Mouse (Mus musculus) naive thymus-derived CD4-positive, alpha-beta T cell, adult 2 months (primary cell): ENCODE data around the gene Col26a1.
"Not testable (repeated sequence)": the region's sequence is repeated elsewhere in the genome, so short reads cannot be mapped to it uniquely, and the experiment has no call there.

Experiments
- DNase-seq: peaks from one replicate; pipeline ENCODE4 v3.0.0-alpha.2; 2011; ENCODE audit warnings: low read depth

Gene Col26a1

GRCm38 (mm10) chr5:136753176-136753575 is 129.8 kb downstream of the Col26a1 start:
- DNase-seq: not testable (repeated sequence)

GRCm38 (mm10) chr5:136752104-136752503 is 130.9 kb downstream of the Col26a1 start:
- DNase-seq: no peak

GRCm38 (mm10) chr5:136746596-136746995 is 136.4 kb downstream of the Col26a1 start:
- DNase-seq: no peak

GRCm38 (mm10) chr5:136738918-136739317 is 144.1 kb downstream of the Col26a1 start:
- no peak for DNase-seq

- DNase-seq: not testable (repeated sequence)
Observed at GRCm38 (mm10) chr5:136726271-136726670, 156.7 kb downstream of the Col26a1 start.

GRCm38 (mm10) chr5:136721596-136721995 is 161.4 kb downstream of the Col26a1 start:
- no peak for DNase-seq

DNA sequence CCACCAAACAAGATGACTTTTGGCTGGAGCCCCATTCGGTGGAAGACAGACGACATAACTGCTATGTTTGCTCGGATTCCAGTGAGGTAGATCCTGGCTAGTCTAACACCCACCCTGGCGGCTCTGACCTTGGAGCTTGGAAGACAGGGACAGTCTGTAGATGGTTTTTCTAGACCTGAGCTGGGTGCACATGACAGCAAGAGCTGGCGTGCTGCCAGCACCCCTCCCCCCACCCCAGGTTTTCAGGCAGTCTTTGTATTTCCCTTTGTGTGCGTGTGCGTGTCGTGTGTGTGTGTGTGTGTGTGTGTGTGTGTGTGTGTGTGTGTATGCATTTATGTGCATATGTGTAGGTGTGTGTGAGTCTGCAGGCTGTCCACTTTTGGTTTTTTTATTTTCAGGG is 164.4 kb downstream of the Col26a1 start:
- DNase-seq: no peak

DNA sequence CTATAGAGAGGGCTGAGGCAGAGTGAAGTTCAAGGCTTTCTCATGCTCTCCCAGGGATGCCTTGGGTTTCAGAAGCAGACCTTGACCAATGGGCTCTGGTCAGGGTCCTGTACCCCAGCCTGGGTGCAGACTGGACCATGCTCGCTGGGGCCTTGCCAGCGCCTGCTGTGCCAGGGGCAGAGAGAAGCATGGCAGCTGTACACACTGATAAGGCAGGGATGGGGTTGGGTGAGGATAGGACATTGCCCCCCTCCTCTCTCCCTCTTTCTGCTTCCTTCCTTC is 165.5 kb downstream of the Col26a1 start:
- no peak for DNase-seq

- DNase-seq: no peak
Observed at GRCm38 (mm10) chr5:136716696-136717572, 166.1 kb downstream of the Col26a1 start.

DNA sequence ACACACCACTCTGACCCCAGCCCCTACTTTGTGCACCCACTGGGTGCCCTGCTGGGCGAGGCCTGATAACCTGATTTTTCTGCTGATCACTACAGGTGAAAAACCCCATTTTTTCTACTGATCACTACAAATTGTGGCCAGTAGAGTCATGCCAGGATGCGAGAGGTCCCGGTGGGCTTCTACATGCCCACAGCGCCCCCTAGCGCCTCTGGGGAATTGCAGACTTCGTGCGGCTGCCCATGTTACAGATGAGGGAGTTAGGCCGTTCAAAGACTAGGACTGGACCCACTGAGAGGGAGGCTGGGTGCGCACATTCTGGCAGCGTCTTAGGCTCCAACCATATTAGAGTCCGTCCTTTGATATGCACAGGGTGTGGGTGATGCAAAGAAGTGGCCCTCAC is 168.1 kb downstream of the Col26a1 start:
- peak; percentile 43 for DNase-seq

- DNase-seq: no peak
Observed at GRCm38 (mm10) chr5:136714232-136714875, 168.7 kb downstream of the Col26a1 start.

- no peak for DNase-seq
Observed at GRCm38 (mm10) chr5:136710742-136711141, 172.3 kb downstream of the Col26a1 start.

DNA sequence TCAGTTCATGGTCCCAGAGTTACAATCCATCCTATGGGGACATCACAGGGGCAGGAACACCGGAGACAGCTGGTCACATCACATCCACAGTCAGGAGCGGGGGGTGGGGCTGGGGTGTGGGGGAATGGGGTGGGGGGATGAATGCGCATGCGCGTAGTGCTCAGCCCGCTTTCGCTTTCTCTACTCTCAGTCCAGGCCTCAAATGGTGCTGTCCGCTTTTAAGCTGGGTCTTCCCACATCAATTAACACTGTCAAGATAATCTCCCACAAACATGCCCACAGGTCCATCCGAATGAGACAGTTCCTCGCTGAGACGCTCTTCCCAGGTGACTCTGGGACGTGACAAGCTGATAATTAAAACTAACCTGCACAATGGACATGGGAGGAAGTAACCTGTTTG is 174.9 kb downstream of the Col26a1 start:
- DNase-seq: peak; percentile 52

DNA sequence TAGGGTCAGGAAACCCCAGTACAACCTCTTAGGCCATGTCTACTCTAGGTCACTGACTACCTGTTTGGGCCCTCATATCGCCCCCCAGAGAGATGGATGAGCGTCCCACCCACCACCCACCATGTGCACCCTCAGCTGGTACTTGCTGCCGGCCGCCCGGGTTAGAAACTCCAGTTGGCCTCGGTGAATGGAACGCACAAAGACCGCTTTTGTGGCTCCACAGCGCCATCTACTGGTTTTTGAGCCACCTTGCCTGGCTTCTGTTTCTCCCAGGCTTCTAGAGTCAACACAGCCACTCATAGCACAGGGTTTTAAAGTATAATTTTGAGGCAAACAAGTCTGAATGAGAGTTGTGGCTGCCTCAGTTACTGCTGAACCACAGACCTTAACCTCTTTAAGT is 176.2 kb downstream of the Col26a1 start:
- peak; percentile 86 for DNase-seq

DNA sequence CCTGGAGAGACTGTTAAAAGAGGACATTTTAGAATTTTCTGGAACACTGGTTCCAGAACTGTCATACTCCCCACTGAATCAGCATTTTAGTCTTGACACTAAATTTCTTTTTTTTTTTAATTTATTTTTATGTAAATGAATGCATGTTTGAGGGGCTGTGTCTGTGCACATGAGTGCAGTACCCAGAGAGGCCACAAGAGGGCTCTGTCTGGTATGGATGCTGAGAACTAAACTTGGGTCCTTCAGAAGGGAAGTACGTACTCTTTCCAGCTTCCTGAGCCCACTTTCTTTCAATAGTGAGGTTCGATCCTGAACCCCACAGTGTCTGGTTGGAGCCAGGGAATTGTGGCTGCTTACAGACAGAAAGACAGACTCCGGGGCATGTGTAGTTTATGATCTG is 177.5 kb downstream of the Col26a1 start:
- DNase-seq: peak; percentile 61

GRCm38 (mm10) chr5:136704151-136704550 is 178.9 kb downstream of the Col26a1 start:
- no peak for DNase-seq

DNA sequence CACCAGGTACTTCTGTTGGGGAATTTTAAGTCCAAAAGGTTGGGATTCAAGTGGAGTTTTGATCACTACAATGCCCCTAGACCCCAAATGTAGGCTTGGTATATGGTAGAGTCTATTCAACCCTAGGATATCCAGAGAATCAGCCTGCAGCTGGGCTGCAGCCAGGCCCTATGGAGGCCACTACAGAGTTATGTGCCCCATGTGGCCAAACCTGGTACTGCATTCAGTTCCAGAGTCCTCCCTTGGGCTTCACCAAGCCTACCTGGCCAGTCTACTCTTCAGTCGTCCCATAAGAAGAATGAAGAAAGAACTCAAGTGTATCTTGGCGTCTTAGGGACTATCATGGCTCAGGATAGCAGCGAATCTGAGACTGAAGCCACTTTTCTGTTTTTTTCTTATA is 179.3 kb downstream of the Col26a1 start:
- peak; percentile 84 for DNase-seq

DNA sequence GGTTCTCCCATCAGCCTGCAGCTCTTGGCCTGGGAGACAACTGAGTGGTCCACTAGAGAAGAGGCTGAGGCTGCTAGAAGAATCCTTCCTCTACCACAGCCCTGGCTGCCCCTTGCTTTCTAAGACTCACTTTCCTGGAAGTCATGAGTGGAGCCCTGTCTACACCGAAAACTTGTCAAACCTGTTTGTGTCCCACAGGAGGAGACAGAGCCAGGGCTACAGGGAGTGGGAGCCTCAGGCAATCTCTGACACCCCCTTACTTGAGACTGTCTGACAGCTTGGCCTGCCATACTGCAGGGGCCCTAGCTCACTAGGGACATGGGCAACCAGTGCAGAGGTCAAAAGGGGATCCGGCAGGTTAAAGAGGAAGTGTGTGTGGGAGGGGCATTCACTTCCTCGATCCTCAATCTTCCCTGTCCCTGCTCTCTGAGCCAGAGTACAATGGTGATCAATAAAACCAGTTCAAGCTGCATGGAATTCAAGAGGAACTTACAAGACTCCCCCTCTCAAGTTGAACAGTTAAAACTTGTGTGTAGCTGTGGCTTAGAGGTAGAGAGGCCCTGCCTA is 180.8 kb downstream of the Col26a1 start:
- no peak for DNase-seq

- no peak for DNase-seq
Observed at GRCm38 (mm10) chr5:136697618-136698017, 185.4 kb downstream of the Col26a1 start.

DNA sequence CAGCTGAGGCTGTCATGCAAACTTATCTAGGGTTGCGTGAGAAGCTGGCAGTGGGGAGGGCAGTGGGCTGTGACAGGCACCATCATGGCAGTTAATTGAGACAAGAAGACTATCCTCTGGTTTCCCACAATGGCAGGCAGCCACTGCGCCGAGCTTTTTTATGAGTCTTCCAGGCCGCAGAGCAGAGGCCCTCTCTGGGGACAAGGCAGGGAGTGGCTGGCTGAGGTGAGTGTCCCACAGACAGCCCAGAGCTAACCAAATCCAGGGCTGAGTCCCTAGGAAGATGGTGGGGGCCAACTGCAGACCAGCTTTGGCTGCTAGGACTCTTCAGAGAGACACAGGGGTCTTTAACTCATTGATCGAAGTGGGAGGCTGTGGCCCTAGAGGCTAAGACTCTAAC is 186.5 kb downstream of the Col26a1 start:
- DNase-seq: no peak

DNA sequence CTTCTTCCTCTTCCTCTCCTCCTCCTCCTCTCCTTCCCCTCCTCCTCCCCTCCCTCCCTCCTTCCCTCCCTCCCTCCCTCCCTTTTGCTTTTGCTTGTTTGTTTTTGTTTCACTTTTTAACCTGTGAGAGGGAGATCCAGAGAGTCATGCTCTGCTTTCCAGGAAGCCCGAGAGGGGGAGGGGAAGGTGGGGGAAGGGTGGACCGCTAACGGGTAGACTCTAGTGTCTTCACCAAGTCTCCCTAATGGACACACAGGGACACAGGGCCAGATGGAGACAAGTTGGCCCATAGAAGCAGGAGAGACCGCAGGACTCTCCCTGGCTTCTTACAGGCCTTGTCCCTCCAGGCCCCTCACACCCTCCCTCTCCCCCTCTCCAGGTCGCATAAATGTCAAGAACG is 188.0 kb downstream of the Col26a1 start:
- no peak for DNase-seq

DNA sequence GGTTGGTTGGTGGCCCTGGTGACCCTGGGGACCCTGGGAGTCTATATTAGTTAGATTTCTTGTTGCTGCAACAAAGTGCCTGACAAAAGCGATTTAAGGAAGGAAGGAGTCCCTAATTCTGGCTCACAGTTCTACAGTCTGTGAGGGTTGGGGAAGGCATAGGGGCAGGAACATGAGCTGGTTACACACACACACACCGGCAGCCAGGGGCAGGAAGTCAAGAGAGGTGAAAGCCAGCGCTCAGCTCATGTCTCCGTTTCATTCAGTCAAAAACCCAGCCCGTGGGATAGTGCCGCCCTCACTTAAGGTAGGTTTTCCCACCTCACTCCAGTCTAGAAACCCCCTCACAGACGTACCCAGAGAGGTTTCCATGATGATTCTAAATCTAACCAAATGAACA is 189.6 kb downstream of the Col26a1 start:
- peak; percentile 58 for DNase-seq

DNA sequence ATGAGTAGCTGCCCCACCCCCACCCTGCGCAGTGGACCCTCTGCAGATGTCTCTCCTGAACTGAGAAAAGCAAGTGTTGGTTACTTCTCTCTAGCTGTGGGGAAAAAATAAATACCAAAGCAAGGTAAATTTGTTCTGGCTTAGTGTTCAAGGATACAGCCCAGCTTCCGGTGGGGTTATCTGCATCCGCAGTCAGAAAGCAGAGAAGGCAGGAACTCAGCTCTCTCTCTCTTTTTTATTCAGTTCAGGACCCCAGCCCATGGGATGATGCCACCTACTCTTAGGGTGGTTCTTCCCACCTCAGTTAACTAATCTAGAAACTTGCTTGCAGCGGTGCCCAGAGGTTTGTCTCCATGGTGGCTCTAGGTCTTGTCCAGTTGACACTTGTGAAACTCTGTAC is 190.2 kb downstream of the Col26a1 start, which contains the start of gene Myl10:
Gene Myl10 (plus strand): TSS at position 363 of the 400 bp plus-strand sequence.
- peak; percentile 46 for DNase-seq
